Mouse (Mus musculus): ENCODE measurements around the gene Ugt1a6b. TPM values are rescaled to one million over a fixed set of nuclear protein-coding genes. Genes with fewer than 3 reads are reported as not detected.
"Not testable (repeated sequence)": the region's sequence is repeated elsewhere in the genome, so short reads cannot be mapped to it uniquely, and the experiment has no call there.

Gene Ugt1a6b
- total RNA-seq, 2 experiments from 2014 or later: 3.5 to 12.0 TPM

DNA sequence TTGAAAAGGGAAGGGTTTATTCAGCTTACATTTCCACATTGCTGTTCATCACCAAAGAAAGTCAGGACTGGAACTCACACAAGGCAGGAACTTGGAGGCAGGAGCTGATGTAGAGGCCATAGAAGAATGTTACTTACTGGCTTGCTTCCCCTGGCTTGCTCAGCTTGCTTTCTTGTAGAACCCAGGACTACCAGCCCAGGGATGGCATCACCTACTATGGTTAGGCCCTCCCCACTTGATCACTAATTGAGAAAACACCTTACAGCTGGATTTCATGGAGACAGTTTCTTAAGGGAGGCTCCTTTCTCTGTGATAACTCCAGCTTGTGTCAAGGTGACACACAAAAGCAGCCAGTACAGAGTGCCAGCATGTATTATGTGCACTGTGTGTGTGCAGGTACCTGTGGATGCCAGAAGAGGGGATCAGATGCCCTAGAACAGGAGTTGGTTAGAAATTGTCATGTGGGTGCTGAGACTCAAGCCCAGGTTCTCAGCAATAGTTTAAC lies 120.0 kb downstream of the Ugt1a6b start:
- not testable (repeated sequence) for DNase-seq (ENCODE audit: low spot score in 2 of 2)

DNA sequence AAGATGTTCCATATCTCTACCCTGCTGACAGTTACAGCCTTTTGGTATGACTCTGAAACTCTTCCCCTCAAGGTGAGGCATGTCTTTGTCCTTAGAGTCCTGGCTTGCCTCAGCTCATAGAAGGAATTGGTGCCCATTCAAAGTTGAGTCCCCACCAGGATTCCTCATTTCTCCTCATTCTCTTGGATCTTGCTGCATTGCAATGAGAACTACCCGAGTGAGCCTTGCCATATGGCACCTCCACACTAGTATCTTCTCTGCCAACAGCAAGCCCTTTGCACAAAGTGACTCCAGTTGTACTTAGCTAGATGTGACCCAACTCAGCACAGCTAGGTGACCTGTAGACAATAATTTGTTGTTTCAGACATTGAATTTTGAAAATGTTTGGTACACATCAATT lies 120.5 kb downstream of the Ugt1a6b start:
- DNase-seq (ENCODE audit: low spot score in 2 of 2): no peak

DNA sequence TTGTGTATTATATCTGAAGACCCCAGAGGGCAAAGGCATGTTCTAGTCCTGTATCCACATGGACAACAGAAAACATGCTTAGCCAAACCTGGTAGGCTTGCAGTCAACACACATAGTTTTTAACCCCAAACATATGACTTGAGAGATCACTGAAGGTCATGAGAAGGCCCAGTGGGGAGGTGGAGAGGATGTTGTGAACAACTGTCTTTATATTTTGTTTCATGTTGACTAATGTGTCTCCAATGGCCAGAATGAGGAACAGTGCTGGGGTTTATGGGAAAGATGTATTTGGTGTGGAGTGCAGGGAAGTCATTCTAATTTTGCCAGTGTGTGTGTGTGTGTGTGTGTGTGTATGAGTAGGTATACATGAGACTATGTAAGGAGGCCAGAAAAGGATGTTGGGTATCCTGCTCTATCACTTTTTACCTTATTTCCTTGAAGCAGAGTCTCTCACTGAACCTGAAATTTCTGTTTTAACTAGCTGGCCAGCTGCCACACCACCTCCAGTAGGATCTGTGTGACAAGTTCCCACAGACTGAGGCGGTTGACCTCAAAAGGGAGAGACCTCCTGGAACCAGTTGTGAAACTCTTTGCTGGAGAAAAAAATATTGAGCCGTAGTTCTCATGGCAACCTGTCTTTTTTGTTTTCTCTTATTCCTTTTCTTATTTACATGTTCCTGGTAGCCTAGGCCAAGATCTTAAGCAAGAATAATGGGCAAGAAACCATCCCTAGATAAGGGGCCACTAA lies 121.2 kb downstream of the Ugt1a6b start:
- peak in 1 of 2 experiments; percentile 27 for DNase-seq (ENCODE audit: low spot score in 2 of 2)

GRCm38 (mm10) chr1:88225301-88225700 lies 122.2 kb downstream of the Ugt1a6b start:
- not testable (repeated sequence) for DNase-seq (ENCODE audit: low spot score in 2 of 2)

GRCm38 (mm10) chr1:88225741-88226140 lies 122.7 kb downstream of the Ugt1a6b start:
- DNase-seq (ENCODE audit: low spot score in 2 of 2): peak in 1 of 2 experiments; percentile 19

- DNase-seq (ENCODE audit: low spot score in 2 of 2): peak in 1 of 2 experiments; percentile 20
Observed at GRCm38 (mm10) chr1:88226670-88227379, 123.8 kb downstream of the Ugt1a6b start, which contains the start of gene Mroh2a. TSS of gene Mroh2a (plus strand) at chr1:88226986.

DNA sequence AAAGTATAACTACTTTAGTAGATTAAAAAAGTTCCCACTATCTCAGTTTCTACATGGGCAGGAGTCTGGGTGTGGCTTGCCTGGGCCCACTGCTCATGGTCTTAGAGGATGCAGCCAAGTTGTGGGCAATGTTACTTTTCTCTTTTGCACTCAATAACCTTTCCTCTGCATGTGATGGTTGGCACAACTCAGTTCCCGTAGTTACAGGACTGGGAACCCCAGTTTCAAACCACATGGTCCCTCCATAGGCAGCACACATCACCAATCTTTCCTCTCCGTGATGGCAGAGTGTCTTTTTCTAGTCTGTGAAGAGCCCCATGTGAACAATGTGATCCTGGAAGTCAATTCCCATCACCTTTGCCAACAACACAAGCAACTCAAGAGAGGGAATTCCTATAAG lies 124.4 kb downstream of the Ugt1a6b start:
- DNase-seq (ENCODE audit: low spot score in 2 of 2): peak in 1 of 2 experiments; percentile 19

DNA sequence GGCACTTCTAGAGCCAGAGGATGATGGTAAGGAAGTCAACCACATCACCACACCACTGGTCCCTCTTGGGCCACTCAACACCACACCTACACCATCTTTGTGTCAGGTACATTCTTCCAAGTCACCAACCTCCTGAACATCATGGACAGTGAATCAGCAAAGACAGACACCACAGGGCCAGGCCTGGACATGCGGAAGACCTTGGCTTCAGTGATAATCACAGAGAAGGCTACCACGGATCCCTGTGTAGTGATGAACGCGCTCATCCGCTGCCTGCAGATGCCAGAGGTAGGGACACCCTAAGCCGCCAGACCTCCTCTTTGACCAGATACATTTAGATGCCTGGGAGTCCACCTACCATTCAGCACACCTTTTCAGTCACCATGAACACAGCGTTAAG lies 125.1 kb downstream of the Ugt1a6b start:
- peak in 1 of 2 experiments; percentile 37 for DNase-seq (ENCODE audit: low spot score in 2 of 2)

DNA sequence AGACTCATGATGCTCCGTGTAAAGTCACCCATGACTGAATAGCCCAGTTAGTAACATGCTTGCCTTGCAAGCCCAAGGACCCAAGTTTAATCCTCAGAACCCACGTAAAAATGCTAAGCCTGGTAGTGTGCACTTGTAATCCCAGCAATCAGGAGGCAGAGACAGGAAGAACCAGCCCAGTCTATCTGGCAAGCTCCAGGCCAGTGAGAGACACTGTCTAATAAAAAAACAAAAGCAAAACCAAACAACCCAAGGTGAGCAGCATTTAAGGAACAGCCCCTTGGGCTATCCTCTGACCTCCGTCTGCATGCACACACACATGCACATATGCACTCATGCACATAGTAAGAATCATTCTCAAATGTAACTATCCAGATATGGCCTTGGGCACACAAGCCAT lies 126.5 kb downstream of the Ugt1a6b start:
- peak in 1 of 2 experiments; percentile 20 for DNase-seq (ENCODE audit: low spot score in 2 of 2)

GRCm38 (mm10) chr1:88229986-88230385 lies 126.9 kb downstream of the Ugt1a6b start:
- peak in 1 of 2 experiments; percentile 25 for DNase-seq (ENCODE audit: low spot score in 2 of 2)

DNA sequence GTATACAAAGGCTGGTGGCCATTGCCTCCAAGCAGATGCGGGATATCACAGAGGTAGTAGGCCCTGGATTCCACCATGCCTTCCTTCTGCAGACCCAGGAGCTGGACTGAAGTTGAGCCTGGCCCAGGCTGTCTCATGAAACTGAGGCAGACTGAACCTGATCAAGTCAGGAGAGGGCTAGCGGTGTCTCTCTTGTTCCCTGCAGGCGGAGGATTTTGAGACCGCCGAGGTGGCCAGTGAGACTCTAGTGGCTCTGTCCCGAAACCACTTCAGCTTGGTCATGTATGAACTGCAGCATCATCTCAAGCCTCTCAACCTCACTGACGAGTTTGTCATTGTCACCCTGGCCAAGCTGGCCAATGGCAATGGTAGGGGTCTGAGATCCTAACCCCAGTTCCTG lies 127.4 kb downstream of the Ugt1a6b start:
- DNase-seq (ENCODE audit: low spot score in 2 of 2): peak in 1 of 2 experiments; percentile 25

DNA sequence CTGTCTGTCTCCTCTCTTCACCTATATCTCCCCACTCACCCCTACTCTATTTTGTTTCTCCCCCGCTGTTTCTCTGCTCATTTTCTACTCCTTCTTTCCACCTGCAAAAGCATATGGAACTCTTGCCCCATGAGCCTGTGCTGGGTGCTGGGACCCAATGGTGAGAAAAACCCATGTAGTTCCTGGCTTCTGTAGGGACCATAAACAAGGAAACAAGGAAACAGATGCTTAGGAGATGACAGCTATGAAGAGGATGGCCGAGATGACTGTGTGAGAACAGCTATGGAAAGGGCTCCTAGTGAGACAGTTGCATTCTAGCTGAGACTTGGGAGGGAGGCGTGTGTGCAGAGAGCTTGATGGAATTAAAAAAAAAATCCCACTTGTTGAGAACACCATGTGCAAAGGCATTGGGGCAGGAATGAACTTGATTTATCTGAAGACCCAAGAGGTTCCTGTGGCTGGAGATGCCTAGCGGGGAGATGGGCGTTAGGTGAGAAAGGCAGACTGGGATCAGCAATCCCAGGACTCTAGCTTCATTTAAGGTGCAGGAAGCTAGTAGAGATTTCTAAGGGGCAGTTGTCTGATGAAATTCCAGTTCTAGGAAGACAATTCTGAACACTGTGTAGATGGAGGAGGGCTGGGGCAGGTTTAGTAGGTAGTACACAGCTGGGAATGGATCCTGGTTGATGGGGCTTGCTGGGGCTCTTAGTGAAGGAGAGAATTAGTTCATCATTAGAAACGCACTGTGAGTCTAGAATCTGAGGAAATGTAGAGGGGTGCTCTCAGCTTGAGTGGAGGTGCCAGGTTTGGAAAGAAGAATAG lies 128.1 kb downstream of the Ugt1a6b start:
- DNase-seq (ENCODE audit: low spot score in 2 of 2): peak in 1 of 2 experiments; percentile 22

GRCm38 (mm10) chr1:88231803-88232499 lies 128.9 kb downstream of the Ugt1a6b start:
- DNase-seq (ENCODE audit: low spot score in 2 of 2): peak in 1 of 2 experiments; percentile 26

GRCm38 (mm10) chr1:88232664-88233380 lies 129.8 kb downstream of the Ugt1a6b start:
- peak in 1 of 2 experiments; percentile 26 for DNase-seq (ENCODE audit: low spot score in 2 of 2)

- DNase-seq (ENCODE audit: low spot score in 2 of 2): peak in 1 of 2 experiments; percentile 29
Observed at GRCm38 (mm10) chr1:88233421-88234247, 130.6 kb downstream of the Ugt1a6b start.

- no peak for DNase-seq (ENCODE audit: low spot score in 2 of 2)
Observed at GRCm38 (mm10) chr1:88234248-88234610, 131.2 kb downstream of the Ugt1a6b start.

DNA sequence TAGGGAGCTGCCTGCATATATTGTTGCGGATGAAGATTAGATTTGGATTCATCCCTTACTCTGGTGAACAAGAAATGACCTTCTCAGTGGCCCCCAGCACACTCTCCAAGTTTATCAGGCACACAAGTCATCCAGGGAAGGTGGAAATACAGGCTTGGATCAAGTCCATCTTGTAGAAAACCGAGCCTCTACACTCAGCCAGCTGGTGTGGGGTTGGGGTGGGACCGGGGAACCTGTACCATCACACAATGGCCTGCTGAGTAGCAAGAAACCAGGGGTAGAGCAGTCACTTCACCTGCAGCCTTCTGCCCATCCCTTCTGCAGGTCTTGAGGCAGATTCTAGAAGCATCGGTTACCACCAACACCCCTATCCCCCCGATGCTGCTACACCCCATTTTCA lies 131.6 kb downstream of the Ugt1a6b start:
- no peak for DNase-seq (ENCODE audit: low spot score in 2 of 2)

DNA sequence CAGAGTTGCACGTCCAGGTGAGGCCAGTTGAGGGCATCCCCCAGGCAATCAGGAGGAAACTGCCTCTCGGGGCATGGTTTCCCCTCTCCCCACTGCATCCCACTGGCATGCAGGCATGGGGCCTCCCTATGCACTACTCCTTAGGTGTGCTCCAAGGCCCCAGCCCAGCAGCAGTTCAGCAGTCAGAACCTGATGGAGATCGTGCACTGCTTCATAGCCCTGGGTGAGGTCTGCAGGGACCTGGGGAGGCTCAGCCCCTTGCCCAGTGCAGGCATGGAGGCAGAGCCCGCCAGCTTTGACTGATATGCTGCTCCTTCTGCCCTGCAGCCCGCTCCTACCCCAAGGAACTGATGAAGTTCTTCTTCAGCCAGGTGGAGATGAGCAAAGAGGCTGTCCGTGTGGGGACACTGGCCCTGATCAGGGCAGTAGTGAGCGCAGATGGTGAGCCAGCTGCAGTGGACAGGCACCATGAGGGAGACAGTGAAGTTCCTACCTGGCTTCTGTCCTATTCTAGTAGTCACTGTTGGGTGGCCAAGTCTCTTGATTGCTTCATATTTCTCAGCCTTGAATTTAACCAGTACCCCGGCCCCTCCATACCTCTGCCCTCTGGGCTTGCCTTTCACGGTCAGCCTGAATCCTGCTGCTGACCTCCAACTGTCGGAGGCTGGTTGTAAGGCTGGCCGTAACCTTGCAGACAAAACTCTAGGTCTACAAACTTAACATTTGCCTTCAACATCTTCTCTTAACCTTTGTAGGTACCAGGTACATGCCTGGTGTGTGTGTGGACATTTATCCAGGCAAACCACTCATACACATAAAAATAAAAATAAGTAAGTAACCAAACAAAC lies 132.2 kb downstream of the Ugt1a6b start:
- DNase-seq (ENCODE audit: low spot score in 2 of 2): no peak

Data from adrenal gland, adult 18-20 months (tissue).